Mouse (Mus musculus) spleen, adult 2 months (tissue): ENCODE results near the gene Hs3st4. TPM values are rescaled to one million over a fixed set of nuclear protein-coding genes. Genes with fewer than 3 reads are reported as not detected.

ENCODE experiments used
- DNase-seq, 2 experiments: peaks; one replicate each; pipeline versions ENCODE4 v3.0.0 to v3.0.0-alpha.2; 2012 to 2021; ENCODE audit warnings: low spot score in 2 of 2, low read depth in 1 of 2
- H3K27ac ChIP-seq: fragments of 200-500 bp; 2 replicates; pipeline ENCODE4 v1.5.1; 2012; ENCODE audit warnings: low read length, inconsistent platforms; ENCODE audit not compliant: insufficient read depth
- H3K27me3 ChIP-seq: fragments of 200-500 bp; 2 replicates; pipeline ENCODE4 v1.6.1; 2012; ENCODE audit warnings: mild to moderate bottlenecking, moderate library complexity, low read length, inconsistent platforms; ENCODE audit not compliant: control insufficient read depth, insufficient read depth
- H3K36me3 ChIP-seq: fragments of 200-500 bp; 2 replicates; pipeline ENCODE4 v1.6.1; 2012; ENCODE audit warnings: mild to moderate bottlenecking, low read length, inconsistent platforms; ENCODE audit not compliant: control insufficient read depth, insufficient read depth
- H3K4me1 ChIP-seq: fragments of 200-500 bp; 2 replicates; pipeline ENCODE4 v1.6.1; 2011; ENCODE audit warnings: inconsistent platforms; ENCODE audit not compliant: control insufficient read depth, insufficient read depth, insufficient read length
- H3K4me3 ChIP-seq: fragments of 200-500 bp; 2 replicates; pipeline ENCODE4 v1.5.1; 2011; ENCODE audit warnings: mild to moderate bottlenecking, inconsistent platforms; ENCODE audit not compliant: insufficient read depth, insufficient read length; ENCODE audit errors: extremely low read depth
- CTCF ChIP-seq: fragments of 200-500 bp; IDR thresholded peaks from 2 replicates; pipeline ENCODE4 v1.5.1; 2011; ENCODE audit warnings: mild to moderate bottlenecking, inconsistent platforms; ENCODE audit not compliant: insufficient read depth, insufficient read length, insufficient replicate concordance; ENCODE audit errors: extremely low read depth
- POLR2A ChIP-seq: fragments of 200-500 bp; IDR thresholded peaks from 2 replicates; pipeline ENCODE4 v1.6.1; 2011; ENCODE audit warnings: low read depth, low read length, inconsistent platforms
- WGBS: fragments of 180-500 bp; shearing (Covaris S2); methylation state at CpG from one replicate; pipeline ENCODE4 v1.1.7; 2018; 5-methylcytosine and 5-hydroxymethylcytosine counted together
- polyA plus RNA-seq: library from polyadenylated mRNA; depleted of rRNA; stranded (reverse); fragments of >200 nt; gene quantifications from 2 replicates; pipeline ENCODE4 v1.2.3, GENCODE M21; 2012

Hs3st4 gene
- polyA plus RNA-seq, 1 experiment, result not detected

DNA sequence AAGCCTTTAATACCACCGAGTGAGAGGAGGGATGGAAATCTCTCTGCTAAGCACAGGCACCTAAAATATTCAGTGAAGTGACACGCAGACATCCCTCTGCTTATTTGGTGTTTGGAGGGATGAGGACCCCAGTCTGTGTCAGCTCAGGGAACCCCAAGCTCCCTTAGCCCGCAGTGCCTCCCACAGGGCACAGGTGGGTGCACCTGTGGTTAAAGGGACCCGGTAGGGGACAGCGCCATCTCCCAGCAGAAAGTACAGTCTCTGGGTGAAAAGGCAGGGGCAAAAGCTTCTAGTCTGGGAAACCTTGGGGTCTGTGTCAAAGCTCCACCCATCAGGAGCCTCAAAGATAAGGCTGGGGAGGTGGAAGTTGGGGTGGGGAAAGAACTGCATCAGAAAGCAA is 659 bp upstream of the Hs3st4 start:
- no peak for DNase-seq
- no peak overlapping the region for H3K4me3 ChIP-seq
- H3K36me3 ChIP-seq, result no peaks in the 10 kb centered on the region
- no peak for TF ChIP-seq CTCF
- no peak for TF ChIP-seq POLR2A
- no peaks in the 10 kb centered on the region for H3K4me1 ChIP-seq
- H3K27ac ChIP-seq, result no peak overlapping the region
- H3K27me3 ChIP-seq, result peaks cover 5% of the 10 kb centered on the region; the same call in 1 of the 2 replicates
- WGBS, result 5% methylated on average over 5 of the region's 5 CpGs

GRCm38 (mm10) chr7:123983177-123984046 is 743 bp downstream of the Hs3st4 start:
- no peaks in the 10 kb centered on the region for H3K36me3 ChIP-seq
- H3K4me3 ChIP-seq, result no peak overlapping the region
- no peaks in the 10 kb centered on the region for H3K4me1 ChIP-seq
- no peak for TF ChIP-seq CTCF
- TF ChIP-seq POLR2A, result no peak
- H3K27ac ChIP-seq, result no peak overlapping the region
- no peak for DNase-seq
- 8% methylated on average over 83 of the region's 97 CpGs for whole genome bisulfite sequencing
- peaks cover 5% of the 10 kb centered on the region; the same call in 1 of the 2 replicates for H3K27me3 ChIP-seq

GRCm38 (mm10) chr7:123992121-123992520 is 9.5 kb downstream of the Hs3st4 start:
- Histone ChIP-seq H3K4me3 (no peak overlapping the region), H3K36me3 (no peaks in the 10 kb centered on the region), H3K27ac (no peak overlapping the region), H3K4me1 (no peaks in the 10 kb centered on the region), H3K27me3 (no peaks in the 10 kb centered on the region)
- DNase-seq, result no peak
- WGBS, result 79% methylated on average over 3 of the region's 3 CpGs
- no peak for TF ChIP-seq CTCF
- TF ChIP-seq POLR2A, result no peak

DNA sequence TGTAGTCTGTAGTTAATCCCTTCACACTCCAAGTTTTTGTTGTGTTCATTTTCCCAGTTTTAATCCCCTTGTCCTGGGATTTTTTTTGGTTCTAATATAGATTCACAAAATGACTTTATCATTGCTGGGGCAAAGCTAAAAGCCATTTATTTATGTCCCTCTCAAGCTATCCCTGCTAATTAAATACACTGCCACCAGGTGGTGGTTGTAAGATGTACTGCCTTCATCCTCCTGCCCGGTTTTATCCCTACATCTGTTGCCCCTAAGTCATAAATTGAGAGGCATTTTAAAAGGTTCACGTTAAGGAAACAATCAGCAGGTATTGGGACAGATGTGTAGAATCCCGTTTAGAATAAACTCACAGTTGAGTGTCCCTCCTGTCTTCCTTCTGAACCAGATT is 14.6 kb downstream of the Hs3st4 start:
- Histone ChIP-seq H3K36me3 (no peaks in the 10 kb centered on the region), H3K4me1 (no peaks in the 10 kb centered on the region), H3K27me3 (no peaks in the 10 kb centered on the region), H3K4me3 (no peak overlapping the region), H3K27ac (no peak overlapping the region)
- WGBS, result 42% methylated on average over 3 of the region's 3 CpGs
- no peak for DNase-seq
- TF ChIP-seq POLR2A (no peak), CTCF (no peak)

DNA sequence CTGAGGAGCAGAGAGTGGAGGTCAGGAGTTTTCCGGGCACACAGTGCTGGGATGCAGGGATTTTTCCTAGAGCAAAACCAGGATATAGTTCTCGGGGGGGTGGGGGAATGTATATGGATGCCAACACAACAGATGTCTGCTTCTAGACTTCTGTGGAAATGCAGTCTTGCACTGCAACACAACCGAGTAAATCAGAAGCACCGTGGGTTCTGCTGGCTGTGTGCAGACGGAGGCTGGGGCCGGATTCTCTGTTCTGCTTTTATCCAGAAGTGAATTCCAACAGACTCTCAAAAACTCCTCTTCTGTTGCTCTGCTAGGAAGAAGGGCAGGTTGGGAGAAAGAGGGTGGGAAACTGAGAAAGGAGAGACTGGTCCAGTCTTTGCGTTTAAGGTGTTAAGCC is 15.9 kb downstream of the Hs3st4 start:
- Histone ChIP-seq H3K4me1 (no peaks in the 10 kb centered on the region), H3K4me3 (no peak overlapping the region), H3K36me3 (no peaks in the 10 kb centered on the region), H3K27ac (no peak overlapping the region), H3K27me3 (no peaks in the 10 kb centered on the region)
- DNase-seq, result no peak
- WGBS, result 80% methylated on average over 7 of the region's 7 CpGs
- TF ChIP-seq CTCF (no peak), POLR2A (no peak)

DNA sequence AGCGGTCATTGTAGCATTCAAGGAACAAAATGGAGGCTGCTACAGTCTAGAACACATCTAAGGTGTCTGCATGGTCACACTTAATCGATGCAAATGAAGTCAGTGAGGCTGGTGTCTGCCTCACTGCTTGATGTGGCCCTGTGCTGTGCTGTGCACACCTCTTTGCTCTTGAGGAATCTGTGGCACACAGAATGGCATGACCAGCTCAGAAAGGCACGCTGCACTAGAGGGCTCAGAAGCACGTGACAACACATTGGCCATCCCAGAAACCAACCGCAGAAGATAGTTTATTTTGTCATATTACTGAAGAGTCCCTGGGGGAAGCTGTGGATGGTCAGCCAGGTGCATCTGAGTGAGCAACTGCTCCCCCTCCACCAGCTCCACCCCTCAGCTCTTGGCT is 44.2 kb downstream of the Hs3st4 start:
- Histone ChIP-seq H3K4me3 (no peak overlapping the region), H3K4me1 (no peaks in the 10 kb centered on the region), H3K27me3 (no peaks in the 10 kb centered on the region), H3K27ac (no peak overlapping the region), H3K36me3 (no peaks in the 10 kb centered on the region)
- 80% methylated on average over 5 of the region's 5 CpGs for WGBS
- TF ChIP-seq CTCF (no peak), POLR2A (no peak)
- DNase-seq, result no peak

GRCm38 (mm10) chr7:124032236-124032635 is 49.6 kb downstream of the Hs3st4 start:
- 57% methylated on average over 2 of the region's 2 CpGs for WGBS

More at GRCm38 (mm10) chr7:124032236-124032635, 49.6 kb downstream of the Hs3st4 start:
- no peak for DNase-seq
- Histone ChIP-seq H3K36me3 (no peaks in the 10 kb centered on the region), H3K27ac (no peak overlapping the region), H3K4me1 (no peaks in the 10 kb centered on the region), H3K4me3 (no peak overlapping the region), H3K27me3 (no peaks in the 10 kb centered on the region)
- TF ChIP-seq POLR2A, result no peak
- no peak for TF ChIP-seq CTCF
